Mouse (Mus musculus) heart, postnatal 4 days (tissue): ENCODE measurements around the gene Copz2. TPM values are rescaled to one million over a fixed set of nuclear protein-coding genes. Genes with fewer than 3 reads are reported as not detected.
A peak's percentile ranks its signal among the peaks of the same experiment; 100 is the strongest.
"Not testable (repeated sequence)": the region's sequence is repeated elsewhere in the genome, so short reads cannot be mapped to it uniquely, and the experiment has no call there.

Experiments used
- DNase-seq: peaks from one replicate; pipeline ENCODE4 v3.0.0; 2021
- total RNA-seq, 2 experiments: library from RNA; stranded (reverse); gene quantifications; 2 replicates each; pipeline ENCODE4 v1.2.3; 2021

Gene Copz2
- total RNA-seq, 2 experiments from 2014 or later = 51.2 to 52.7 TPM

DNA sequence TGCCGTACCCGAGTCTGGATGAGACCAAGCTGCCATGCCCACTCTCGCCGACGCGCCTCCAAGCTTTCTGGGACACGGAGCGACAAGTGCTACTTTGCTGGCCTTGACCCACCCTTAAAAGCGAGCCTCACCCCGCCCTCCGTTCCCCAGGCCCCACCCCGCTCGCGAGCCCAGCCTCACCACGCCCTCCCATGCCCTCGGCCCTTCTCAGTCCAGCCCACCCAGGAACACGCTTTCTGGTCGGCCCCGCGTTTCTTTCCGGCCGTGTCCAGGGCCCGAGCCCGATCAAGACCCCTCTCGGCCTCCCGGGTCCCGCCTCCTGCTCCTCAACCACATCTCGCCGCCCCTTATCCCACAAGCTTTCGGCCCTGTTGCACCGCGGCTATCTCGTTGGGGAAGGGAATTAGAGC, 20.3 kb upstream of the Copz2 start:
- peak; percentile 95 for DNase-seq

DNA sequence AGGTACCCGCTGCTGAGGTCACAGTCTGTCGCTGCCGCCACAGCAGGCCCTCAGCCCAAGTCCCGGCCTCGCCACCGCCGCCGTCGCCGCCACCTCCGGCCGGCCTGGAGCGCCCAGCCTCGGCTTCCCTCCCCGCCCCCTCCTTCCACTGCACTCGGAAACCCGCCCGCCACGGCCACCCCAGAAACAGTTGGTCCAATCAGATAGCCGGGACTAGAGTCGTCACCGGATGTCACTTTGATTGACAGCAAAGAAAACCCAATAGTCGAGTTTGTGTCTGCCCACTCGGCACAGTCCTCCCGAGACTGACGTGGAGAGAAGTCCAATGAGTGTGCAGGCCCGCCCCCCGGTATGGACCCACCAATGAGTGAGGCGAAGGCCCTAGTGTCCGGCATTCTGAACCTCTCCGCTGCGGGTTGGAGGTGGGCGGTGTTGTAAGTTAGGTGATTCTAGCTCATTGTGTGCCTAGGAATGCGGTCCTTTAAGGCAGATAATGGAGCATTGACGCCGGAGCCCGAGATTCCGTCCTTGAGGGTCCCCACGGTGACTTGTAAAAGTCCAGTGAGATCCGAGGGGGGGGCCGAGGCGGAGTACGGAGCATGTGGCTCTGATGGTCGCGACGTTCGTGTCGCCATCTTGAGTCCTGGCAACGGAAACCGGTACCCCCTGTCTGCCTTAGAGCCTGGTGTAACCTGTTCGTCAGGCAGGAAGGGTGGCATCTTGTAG, 19.7 kb upstream of the Copz2 start, which contains the start of gene Nfe2l1:
TSS of gene Nfe2l1 (minus strand) at position 156 of the 726 bp plus-strand sequence.
- DNase-seq = peak; percentile 98

DNA sequence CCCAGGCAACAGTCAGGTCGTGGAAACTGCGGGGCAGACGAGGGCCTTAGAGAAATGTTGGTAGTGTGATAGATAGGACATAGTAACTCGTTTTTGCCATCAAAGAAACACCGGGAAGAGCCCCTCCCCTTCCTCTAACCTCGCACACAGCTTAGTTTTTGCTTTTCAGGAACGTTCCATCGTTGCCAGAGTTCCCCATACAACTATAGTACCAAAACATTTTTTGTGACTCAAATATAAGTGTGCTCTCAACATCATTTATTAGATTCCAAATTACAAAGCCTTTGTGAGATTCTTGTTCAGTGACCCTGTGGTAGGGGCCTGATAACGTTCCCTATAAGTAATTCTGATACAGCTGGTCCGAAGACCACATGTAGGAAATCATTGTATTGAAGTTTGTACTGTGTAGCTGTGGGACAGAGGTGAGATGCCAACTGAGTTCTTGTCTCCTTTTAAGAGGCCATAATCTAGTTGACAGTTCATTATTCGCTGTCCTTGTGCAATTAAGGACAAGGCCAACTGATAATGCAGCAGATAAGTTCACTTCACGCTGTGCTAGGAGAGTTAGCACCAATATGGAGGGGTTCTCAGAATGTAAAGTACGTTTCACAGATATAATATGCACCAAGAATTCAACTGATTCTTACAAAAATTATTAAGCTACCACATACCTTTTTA, 19.0 kb upstream of the Copz2 start:
- DNase-seq = no peak

DNA sequence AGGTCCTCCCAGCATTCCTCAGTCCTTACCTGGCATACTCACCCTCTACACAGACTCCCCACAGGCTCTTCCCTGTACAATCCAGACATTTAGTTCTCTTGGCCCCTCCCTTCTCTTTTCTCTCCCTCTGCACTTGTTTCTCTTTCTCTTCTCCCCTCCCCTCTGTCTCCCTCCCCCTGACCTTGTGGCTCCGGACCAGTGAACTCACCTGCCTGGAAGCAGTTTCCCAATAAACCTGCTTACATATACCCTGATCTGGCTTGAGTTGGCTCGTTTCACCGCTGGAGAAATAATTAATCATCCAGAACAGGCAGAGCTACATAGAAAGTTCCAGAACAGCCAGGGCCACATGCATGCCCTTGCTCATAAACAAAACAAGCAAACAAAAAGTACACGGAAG, 18.2 kb upstream of the Copz2 start:
- no peak for DNase-seq

DNA sequence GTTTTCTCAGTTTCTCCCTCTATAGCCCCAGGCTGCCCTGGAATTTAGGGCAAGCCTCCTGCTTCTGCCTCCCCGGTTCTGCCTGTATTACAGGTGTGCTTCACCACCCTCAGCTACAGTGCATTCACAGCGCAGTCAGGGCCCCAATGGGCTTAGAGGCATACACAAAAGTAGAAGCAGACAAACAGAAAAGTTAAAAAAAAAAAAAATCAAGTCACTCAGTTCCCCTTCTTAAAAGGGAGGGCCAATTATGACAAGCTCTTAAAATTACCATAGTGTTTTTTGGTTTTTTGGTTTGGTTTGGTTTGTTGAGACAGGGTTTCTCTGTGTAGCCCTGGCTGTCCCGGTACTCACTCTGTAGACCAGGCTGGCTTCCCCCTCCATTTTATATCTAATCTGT, 17.1 kb upstream of the Copz2 start:
- DNase-seq = no peak

DNA sequence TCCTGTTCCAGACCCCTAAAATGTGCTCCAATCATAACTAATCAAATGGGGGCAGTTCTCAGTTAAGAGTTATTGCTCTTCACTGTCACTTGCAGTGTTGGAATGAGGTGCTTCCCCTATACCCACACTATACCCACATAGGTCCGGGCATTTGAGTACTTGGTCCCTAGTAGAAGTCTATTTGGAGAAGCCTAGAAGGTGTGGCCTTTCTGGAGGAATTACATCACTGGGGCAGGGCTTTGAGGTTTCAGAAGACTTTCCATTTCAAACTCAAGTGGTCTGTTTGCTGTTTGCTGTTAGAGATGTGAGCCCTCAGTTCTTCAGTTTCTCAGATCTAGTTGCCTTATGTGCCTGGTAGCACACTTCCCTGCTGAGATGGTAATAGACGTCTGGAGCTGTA, 16.7 kb upstream of the Copz2 start:
- DNase-seq = no peak

DNA sequence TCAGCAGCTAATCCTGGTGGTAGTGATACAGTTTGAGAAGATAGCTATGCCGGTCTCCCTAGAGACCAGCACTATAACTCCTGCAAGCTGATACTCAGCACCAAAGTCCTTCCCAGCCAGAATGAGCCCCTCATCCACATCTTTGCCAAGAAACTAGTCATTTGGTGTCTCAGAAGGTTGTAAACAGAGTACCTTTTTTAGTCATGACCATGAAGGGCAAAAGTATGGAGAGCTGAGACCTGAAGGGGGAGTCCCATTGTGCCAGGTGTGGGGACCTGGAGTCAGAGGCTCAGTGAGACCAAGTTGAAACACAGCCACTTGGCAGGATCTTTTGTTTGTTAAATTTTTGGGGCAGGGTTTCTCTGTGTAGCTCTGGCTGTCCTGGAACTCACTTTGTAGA, 15.5 kb upstream of the Copz2 start:
- DNase-seq = no peak

DNA sequence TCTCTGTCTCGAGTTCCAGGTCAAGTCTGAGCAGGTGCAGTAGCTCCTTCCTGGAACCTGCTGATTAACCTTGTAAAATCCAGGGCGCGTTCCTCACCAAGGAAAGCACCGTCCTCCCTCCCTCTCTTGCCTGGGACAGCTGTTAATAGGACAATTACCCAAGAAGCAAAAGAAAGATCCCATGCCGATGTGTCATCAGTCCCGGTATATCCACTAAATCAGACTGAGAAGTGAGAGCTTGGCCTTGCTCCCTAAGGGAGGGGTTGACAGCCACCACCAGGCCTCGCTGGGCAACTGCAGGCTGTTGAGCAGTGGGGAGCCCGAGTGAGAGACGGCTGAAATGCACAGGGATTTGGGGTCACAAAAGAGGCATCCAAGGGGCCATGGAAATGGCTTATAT, 12.4 kb upstream of the Copz2 start:
- DNase-seq = peak; percentile 33

DNA sequence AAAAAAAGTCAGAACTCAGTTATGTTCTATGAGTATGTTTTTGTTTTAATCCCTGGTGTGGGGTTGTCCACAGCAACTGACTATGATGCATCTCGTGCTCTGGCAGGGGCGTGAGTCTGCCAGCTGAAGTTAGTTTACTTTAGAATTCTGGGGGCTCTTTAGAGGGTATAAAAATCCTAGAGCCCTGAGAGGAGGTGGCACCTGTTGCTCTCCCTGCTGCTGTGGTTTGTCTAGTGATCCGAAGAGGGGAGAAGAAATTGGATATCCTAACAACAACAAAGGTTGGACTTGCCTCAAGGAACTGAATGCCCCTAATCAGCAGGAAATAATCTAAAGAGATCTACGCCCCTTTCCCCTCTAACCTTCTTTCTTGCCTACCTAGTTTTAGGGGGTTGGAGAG, 11.3 kb upstream of the Copz2 start:
- DNase-seq = no peak

DNA sequence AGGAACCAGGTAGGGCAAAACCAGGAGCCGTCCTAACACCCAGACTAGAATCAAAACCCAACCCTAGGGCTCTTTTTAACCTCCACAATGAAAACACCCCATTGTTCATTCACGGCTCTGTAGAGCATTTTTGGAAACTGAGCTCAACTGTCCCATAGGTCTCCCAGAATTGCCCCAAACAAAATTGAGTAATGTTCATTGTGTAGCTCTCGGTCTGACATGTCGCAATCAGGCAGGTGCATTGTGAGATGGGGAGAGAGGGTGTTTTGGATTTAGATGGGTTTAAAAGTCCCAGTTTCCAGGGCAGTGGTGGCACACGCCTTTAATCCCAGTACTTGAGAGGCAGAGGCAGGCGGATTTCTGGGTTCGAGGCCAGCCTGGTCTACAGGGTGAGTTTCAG, 10.2 kb upstream of the Copz2 start:
- DNase-seq = no peak

DNA sequence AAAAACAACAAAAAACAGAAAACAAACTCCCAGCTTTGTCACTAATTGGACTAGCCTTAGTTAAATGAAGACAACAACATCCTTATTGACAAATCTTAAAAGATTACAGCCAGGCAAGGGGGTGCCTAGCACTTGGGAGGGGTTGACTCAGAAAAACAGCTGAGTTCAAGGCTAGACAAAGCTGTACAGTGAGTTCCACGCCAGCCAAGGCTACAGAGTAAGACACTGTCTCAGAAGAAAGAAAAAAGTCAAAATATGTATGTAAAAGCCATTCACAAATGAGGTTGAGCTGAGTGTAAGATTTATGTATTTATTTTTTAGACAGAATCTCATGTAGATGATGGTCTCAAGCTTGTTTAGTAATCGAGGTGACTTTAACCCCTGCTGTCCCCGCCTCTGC, 9.8 kb upstream of the Copz2 start:
- DNase-seq = no peak

DNA sequence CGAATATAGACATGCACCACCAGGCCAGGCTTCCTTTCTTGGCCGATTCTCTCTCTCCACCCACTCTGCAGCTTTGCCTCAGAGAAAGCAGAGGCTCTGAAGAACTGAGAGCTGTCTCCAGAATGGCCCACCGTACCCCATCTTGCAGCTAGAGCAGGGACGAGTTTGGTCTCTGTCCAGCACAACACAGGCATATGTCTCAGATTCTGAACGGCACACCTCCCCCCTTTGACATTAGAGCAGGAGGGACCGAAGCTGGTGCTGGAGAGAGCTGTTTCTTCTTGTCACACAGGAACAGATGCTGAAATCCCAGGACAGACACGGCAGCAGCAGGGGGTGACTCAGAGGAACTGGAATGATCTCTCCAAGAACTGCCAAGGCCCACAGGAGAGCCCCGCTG, 9.4 kb upstream of the Copz2 start:
- no peak for DNase-seq

DNA sequence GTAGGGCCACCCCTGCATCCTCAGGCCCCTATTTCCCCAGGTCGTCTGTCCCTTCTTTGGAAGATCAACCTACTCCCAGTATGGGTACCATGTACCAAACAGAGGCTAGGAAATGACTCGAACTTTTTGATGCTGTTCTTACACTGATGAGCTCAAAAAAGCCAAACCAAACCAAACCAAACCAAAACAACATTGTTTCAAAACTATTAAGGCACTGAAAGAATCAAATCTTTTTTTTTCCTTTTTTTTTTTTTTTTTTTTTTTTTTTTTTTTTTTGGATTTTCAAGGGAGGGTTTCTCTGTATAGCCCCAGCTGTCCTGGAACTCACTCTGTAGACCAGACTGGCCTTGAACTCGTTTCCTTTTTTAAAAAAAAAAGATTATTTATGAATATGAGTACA, 6.0 kb upstream of the Copz2 start:
- no peak for DNase-seq

DNA sequence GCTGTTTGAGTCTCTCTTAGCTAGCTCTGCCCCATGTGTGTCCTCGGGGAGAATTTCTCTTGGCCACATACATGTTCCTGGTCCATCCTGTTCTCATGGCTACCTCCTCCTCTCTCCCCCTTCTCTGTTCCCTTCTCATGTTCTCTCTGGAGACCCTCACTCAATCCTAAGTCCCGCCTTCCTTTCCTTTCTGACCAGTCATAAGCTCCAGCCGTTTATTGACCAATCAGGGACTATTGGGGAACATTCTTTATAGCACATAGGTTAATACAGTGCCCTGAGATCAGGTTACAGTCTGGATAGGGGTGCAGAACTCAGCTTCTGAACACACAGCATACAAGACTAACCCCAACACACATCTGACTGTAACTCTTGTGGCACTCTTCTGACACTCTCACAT, 2.4 kb upstream of the Copz2 start:
- DNase-seq = no peak

DNA sequence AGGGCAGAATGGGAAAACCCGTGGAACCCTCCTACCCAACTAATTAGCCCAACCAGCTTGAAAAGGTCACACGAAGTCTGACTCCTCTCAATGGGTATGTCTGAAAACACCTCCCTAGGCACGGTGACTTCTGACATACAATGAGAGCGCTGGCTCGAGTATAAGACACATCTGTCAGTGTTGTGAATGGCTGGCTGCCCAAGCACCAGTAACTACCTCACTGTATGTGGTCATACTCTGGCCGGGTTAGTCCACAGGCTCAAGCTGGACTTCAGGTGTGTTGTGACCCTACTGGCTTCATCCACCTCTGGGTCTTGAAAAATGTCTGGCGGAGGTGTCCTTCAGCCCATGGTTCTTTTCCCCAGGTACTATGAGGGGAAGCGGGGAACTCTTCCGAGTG, 976 bp upstream of the Copz2 start:
- DNase-seq = no peak

DNA sequence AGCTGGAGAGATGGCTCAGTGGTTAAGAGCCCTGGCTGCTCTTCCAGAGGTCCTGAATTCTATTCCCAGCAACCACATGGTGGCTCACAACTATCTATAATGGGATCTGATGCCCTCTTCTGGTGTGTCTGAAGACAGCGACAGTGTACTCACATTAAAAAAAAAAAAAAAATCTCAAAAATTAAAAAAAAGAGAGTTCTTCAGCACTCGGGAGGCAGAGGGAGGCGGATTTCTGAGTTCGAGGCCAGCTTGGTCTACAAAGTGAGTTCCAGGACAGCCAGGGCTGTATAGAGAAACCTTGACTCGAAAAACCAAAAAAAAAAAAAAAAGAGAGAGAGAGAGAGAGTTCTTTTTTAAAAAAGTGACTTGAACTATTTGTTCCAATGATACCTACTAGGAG, 525 bp upstream of the Copz2 start:
- not testable (repeated sequence) for DNase-seq

DNA sequence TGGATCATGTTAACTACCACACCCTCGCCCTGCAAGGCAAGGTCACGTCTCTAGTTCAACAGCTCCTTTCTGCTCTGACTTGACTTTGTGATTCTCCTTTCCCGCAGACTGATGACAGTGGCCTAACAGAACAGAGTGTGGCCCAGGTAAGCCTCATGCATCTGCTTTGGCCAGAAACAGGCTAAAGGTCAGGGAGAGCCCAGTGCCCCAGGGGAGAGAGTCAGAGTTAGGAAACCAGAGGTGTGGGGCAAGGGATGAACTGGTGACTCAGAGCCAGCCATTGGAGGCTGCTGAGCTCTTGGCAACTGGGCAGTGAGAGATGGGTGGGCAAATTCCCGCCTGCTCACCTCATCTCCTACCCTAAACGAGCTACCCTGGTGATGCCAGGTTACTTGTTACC, 7.8 kb downstream of the Copz2 start:
- no peak for DNase-seq

DNA sequence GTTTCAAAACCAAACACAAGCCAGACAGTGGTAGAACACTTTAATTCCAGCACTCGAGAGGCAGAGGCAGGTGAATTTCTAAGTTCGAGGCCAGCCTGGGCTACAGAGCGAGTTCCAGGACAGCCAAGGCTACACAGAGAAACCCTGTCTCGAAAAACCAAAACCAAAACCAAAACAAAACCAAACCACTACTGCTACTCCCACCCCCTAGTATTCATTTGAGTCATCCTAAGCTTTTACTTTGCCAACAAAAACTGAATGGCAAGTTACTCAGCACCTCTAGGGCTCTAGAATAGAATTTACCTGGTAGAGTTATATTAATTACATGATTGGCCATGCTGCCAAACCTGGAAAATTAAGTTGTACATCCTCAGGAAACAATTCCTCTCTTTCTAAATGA, 10.0 kb downstream of the Copz2 start:
- DNase-seq = no peak

DNA sequence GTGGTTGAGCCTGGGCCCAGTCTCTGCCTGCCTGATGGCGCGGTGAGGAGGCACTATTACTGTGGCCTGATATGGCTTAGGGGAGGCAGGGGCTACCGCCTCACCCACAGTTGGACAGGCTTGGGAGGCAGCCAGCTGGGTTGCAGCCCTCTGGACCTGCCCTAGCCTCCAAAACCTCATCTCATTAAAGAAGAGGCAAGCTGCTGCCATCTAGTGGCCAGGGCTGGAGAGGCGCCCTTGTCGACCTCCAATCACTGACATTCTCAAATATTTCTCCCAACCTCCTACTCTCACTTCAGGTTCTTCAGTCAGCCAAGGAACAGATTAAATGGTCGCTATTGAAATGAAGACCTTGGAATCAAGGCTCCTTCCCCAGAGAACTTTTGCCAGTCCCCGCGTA, 10.9 kb downstream of the Copz2 start:
- DNase-seq = peak; percentile 94

DNA sequence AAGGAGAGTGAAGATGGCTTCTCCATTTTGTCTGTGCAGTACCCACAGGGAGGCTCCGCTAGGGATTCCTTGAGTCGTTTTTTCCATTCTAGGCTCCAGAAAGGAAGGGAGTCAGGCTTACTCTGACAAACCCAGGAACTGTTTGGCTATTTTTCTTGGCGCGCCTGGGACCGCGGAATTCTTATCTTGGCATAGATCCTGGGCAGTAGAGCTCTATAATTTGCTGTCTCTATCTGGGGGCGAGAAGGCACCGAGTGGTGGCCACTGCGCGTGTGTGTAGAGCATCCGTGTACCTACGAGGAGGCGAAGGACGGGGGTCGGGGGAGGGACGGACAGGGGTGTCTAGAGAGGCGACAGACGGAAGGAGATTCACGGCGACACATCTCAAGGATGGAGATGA, 11.8 kb downstream of the Copz2 start:
- peak; percentile 69 for DNase-seq

DNA sequence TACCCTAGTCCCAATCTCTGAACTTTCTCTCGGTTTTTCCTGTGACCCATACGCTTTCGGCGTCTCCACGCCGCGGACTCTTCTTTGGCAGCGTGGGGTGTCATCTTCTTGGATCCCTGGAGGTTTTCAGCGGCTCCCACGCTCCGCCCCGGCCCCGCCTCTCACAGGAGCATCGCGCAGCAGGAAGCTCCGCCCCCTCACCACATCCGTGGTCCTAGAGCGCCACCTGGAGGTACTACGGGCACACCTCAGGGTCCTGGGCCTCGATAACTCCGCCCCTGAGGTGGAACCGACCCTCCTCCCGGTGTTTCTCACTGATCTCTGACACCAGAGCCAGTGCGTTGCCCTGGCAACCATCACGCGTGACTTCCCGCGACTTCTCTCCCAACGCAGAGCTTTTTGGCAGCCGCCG, 12.2 kb downstream of the Copz2 start:
- peak; percentile 98 for DNase-seq

DNA sequence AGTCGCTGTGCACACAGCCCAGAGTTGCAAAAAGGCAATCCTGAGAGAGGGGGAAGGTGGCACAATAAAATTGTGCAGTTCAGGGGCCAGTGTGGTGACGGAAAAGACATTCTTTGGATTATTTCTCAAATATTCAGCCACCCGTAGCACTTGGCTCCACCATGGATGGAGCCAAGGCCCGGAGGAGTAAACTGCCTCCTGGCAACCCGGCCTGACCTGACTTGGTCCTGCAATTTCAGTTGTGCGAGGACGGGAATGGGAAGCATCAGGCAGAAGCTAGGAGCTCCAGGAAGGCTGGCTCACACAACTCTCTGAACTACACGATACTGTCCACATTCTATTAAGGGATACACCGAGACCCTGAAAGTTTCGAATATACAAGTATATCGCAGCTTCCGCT, 12.9 kb downstream of the Copz2 start:
- DNase-seq = no peak

DNA sequence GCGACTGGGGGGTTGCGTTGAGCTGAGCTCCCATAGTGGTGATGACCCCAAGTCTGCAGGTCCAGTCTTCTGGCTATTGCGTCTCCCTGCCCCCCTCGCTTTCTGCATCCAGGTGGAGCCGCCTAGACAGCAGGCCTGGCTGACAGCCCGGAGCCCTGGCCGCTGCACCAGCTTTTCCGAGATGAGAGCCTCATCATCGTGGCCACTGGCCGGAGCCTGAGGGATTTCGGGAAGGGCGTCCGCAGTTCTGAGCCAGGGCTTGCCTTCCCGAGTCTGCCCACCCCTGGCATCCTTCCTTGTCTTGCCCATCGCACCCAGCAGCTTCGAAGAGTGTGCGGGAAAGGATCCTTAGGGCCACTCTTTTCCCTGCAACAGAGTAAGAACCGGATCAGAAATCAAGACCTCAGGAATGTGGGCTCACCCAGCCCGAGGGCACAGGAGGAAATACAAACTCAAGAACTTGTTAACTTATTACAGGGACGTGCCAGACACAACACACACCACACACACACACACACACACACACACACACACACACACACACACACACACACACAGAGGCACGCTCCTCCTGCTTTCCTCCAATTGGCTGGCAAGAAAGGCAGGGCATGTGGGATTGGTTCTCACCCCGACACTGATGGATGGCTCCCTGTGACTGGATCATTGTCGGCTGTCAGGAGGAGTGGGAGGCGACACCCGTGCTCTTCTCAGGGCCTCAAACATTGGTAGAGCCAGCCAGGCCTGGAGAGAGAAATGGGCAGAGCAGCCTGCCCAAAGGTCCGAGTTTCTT, 13.7 kb downstream of the Copz2 start:
- peak; percentile 45 for DNase-seq

DNA sequence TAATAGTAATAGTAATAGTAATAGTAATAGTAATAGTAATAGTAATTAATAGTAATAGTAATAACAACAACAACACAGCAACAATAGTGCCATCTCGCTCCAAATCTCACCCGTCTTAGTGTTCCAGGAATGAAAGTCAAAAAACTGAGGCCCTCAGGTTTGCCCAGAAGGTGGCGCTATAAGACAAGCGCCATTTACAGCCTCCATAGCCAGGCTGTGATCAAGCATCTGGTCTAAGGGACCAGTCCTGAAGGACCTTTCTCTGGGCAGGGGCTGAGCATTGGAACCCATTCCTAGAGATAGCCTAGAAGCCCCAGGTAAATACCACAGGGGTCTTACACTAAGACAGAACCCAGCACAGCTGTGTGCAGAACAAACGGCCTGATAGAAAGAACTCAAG, 17.5 kb downstream of the Copz2 start:
- DNase-seq = peak; percentile 80
